Mouse (Mus musculus) limb, embryonic 15.5 days (tissue): ENCODE results near the gene Aldh4a1. TPM values are rescaled to one million over a fixed set of nuclear protein-coding genes. Genes with fewer than 3 reads are reported as not detected.

ENCODE experiments used
- ATAC-seq: fragments of 200-750 bp; cut with Nextera tagmentation; 2 replicates; pipeline ENCODE4 v1.8.0; 2017; ENCODE audit warnings: low read depth, moderate TSS enrichment; ENCODE audit not compliant: insufficient number of reproducible peaks, low FRiP score, low TSS enrichment
- H3K27ac ChIP-seq: fragments of 300-500 bp; sonication (generic); 2 replicates; pipeline ENCODE4 v1.5.1; 2015; ENCODE audit warnings: moderate library complexity, mild to moderate bottlenecking, inconsistent platforms
- H3K27me3 ChIP-seq: fragments of 300-500 bp; sonication (generic); 2 replicates; pipeline ENCODE4 v1.6.1; 2015; ENCODE audit warnings: inconsistent platforms
- H3K36me3 ChIP-seq: fragments of 300-500 bp; sonication (generic); 2 replicates; pipeline ENCODE4 v1.6.1; 2015; ENCODE audit warnings: inconsistent platforms
- H3K4me1 ChIP-seq: fragments of 300-500 bp; sonication (generic); 2 replicates; pipeline ENCODE4 v1.6.1; 2015; ENCODE audit warnings: inconsistent platforms
- H3K4me2 ChIP-seq: fragments of 300-500 bp; sonication (generic); 2 replicates; pipeline ENCODE4 v1.6.1; 2015; ENCODE audit warnings: mild to moderate bottlenecking, inconsistent platforms
- H3K4me3 ChIP-seq: fragments of 300-500 bp; sonication (generic); 2 replicates; pipeline ENCODE4 v1.5.1; 2015; ENCODE audit warnings: mild to moderate bottlenecking, inconsistent platforms
- H3K9ac ChIP-seq: fragments of 300-500 bp; sonication (generic); 2 replicates; pipeline ENCODE4 v1.6.1; 2015; ENCODE audit warnings: inconsistent platforms
- H3K9me3 ChIP-seq: fragments of 300-500 bp; sonication (generic); 2 replicates; pipeline ENCODE4 v1.6.1; 2016; ENCODE audit warnings: inconsistent platforms
- WGBS: fragments of 180-500 bp; shearing (Covaris S2); methylation state at CpG from one replicate; pipeline ENCODE4 v1.1.7; 2015; 5-methylcytosine and 5-hydroxymethylcytosine counted together
- microRNA-seq: library from miRNA; unstranded; fragments of <30 nt; microRNA quantifications from one replicate; pipeline ENCODE4, GENCODE M21; 2016
- polyA plus RNA-seq: library from polyadenylated mRNA; unstranded; fragments of >200 nt; fragmentation: Nextera tagmentation; extraction: Ambion mirVana; gene quantifications from 2 replicates; pipeline ENCODE4 v1.2.1, GENCODE M21; 2015

Gene Aldh4a1
- polyA plus RNA-seq, 1 experiment from 2014 or later, result 36.8 TPM

- peaks cover 8% of the 10 kb centered on the region; the same call in 1 of the 2 replicates for H3K27me3 ChIP-seq
- peaks cover 8% of the 10 kb centered on the region for H3K4me1 ChIP-seq
- 5% methylated on average over 9 of the region's 9 CpGs for WGBS
- H3K36me3 ChIP-seq, result no peaks in the 10 kb centered on the region
- no peak overlapping the region for H3K4me2 ChIP-seq
- no peak overlapping the region for H3K9ac ChIP-seq
- no peaks in the 10 kb centered on the region for H3K9me3 ChIP-seq
- ATAC-seq, result 0 out of 2 replicates have a peak, but pooled peaks have one; percentile 50
- no peak overlapping the region; the same call in 1 of the 2 replicates for H3K27ac ChIP-seq
- H3K4me3 ChIP-seq, result no peak overlapping the region
Observed at GRCm38 (mm10) chr4:139697755-139698154, 75.1 kb downstream of the Aldh4a1 start.

DNA sequence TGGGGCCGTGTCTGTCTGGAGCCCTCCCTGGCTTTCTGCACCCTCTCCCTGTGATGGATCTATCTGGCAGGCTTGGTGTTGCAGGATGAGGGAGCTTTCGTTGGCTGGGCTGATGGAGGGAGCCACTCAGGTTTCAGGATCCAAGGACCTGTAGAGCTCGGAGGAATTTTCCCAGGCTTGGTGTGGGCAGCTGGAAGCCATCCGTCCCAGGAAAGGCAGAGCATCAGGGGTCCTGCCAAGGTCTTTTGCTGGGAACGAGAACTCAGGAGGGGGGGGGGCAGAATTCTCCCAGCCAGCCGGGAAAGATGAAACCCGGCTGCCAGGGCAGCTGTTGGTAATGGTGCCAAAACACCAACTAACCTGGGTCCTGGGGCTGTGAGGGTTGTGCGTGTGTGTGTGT, 75.9 kb downstream of the Aldh4a1 start:
- ATAC-seq, result no peak
- Histone ChIP-seq H3K4me3 (no peak overlapping the region), H3K9me3 (no peaks in the 10 kb centered on the region), H3K27me3 (peaks cover 8% of the 10 kb centered on the region; the same call in 1 of the 2 replicates), H3K4me2 (no peak overlapping the region), H3K27ac (peak overlapping the region; percentile 63), H3K36me3 (no peaks in the 10 kb centered on the region), H3K9ac (no peak overlapping the region), H3K4me1 (peaks cover 8% of the 10 kb centered on the region)
- WGBS, result 37% methylated on average over 8 of the region's 8 CpGs

Small RNA genes lying within 50 kb of the gene (microRNA-seq; reads per million reads assigned to microRNA genes)
- gene Gm25571 (not detected), gene Mir7020 (not detected)

Other genes with a start within 250 kb of the Aldh4a1 start
- gene Iffo2, start 92.3 kb upstream of the Aldh4a1 start, polyA plus RNA-seq, result 2.7 and 3.6 TPM in 2 replicates
- gene Gm21969, start 19.7 kb upstream of the Aldh4a1 start, polyA plus RNA-seq, result not detected in 2 replicates
- 0.07 and 0.08 TPM in 2 replicates for gene Tas1r2, start 30.7 kb downstream of the Aldh4a1 start, polyA plus RNA-seq
- gene Pax7, start 210.7 kb downstream of the Aldh4a1 start, polyA plus RNA-seq, result 0.38 and 0.91 TPM in 2 replicates